Mouse (Mus musculus) myocyte (in vitro differentiated cells): Measurements from ENCODE around the gene Pnpla1.

Source experiments
- MYOD1 ChIP-seq, 3 experiments: IDR thresholded peaks; one replicate each; pipeline ENCODE4 v1.6.1; 2011; ENCODE audit warnings: control low read depth in 2 of 3, low read depth in 2 of 3, mild to moderate bottlenecking in 2 of 3, moderate library complexity in 1 of 3; ENCODE audit not compliant: insufficient read length in 2 of 3, control insufficient read depth in 1 of 3
- POLR2A ChIP-seq: IDR thresholded peaks from one replicate; pipeline ENCODE4 v1.6.1; 2011; ENCODE audit warnings: low read depth, mild to moderate bottlenecking, control low read depth, moderate library complexity; ENCODE audit not compliant: insufficient read length
- TCF12 ChIP-seq: IDR thresholded peaks from one replicate; pipeline ENCODE4 v1.6.1; 2011; ENCODE audit warnings: mild to moderate bottlenecking, control low read depth; ENCODE audit not compliant: poor library complexity, insufficient read depth, severe bottlenecking
- TCF3 ChIP-seq: IDR thresholded peaks from one replicate; pipeline ENCODE4 v1.6.1; 2011; ENCODE audit warnings: low read depth, control low read depth; ENCODE audit not compliant: insufficient read length
- USF1 ChIP-seq: IDR thresholded peaks from one replicate; pipeline ENCODE4 v1.6.1; 2011; ENCODE audit warnings: low read depth, mild to moderate bottlenecking, control low read depth, moderate library complexity

DNA sequence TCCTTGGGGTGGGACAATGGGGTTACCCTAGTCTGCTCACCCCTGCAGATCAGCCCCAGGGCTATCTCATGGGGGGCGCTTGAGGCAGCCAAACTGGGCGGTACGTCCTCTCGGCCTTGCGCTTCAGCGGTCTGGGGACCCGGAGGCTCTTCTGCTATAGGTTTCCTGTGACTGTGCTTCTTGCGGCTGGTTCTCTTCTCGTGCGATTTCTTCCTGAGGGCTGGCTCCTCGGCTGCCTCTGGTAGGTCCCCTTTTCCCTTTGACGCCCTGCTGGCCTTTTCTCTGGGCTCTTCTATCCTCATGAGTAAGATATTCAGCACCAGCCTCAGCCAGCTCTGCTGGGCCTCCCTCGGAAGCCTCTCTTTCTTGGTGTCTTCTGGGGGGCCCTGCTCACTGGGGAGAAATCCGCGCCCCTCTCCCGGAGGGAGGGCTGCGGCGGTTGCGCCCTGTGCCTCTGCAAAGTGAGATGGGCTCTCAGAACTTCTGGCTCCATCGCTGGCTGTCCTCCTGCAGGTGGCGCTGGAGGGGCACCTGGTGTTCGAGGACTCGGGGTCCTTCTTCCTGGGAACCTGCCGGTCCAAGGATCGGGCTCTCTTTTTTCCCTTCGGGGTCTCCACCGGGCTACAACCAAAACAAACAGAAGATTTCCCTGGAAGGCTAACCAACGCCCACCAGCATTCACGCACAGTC, 51.2 kb downstream of the Pnpla1 start:
- no peak for TF ChIP-seq POLR2A
- no peak for TF ChIP-seq MYOD1 (IDR thresholded peaks at IDR 0.05; ENCODE audit: control insufficient read depth in 1 of 3, insufficient read length in 2 of 3, low read depth in 2 of 3)
- no peak for TF ChIP-seq TCF12
- TF ChIP-seq TCF3, result no peak
- TF ChIP-seq USF1, result no peak
